Mouse (Mus musculus): ENCODE measurements around the gene Plekha5. TPM values are rescaled to one million over a fixed set of nuclear protein-coding genes. Genes with fewer than 3 reads are reported as not detected.
"Not testable (repeated sequence)": the region's sequence is repeated elsewhere in the genome, so short reads cannot be mapped to it uniquely, and the experiment has no call there.

Plekha5 gene
- polyA plus RNA-seq, 1 experiment = 19.0 TPM

GRCm38 (mm10) chr6:140601175-140601574, 177.3 kb downstream of the Plekha5 start:
- no peaks in the 10 kb centered on the region for H3K27me3 ChIP-seq (ENCODE audit: control insufficient read depth, insufficient read depth, low read length)
- H3K27ac ChIP-seq (ENCODE audit: insufficient read depth, low read depth, low read length) = no peak overlapping the region
- H3K36me3 ChIP-seq (ENCODE audit: control insufficient read depth, insufficient read depth, low read length) = no peaks in the 10 kb centered on the region; the same call in 1 of the 2 replicates
- peaks cover 9% of the 10 kb centered on the region; the same call in 1 of the 2 replicates for H3K4me1 ChIP-seq (ENCODE audit: control insufficient read depth, insufficient read depth, insufficient read length, low read length)
- WGBS = 64% methylated on average over 4 of the region's 4 CpGs
- no peak overlapping the region for H3K4me3 ChIP-seq (ENCODE audit: low read depth, low read length)
- TF ChIP-seq CTCF (IDR thresholded peaks at IDR 0.05; ENCODE audit: extremely low read depth, insufficient read length, insufficient replicate concordance, low read depth, low read length) (no peak), POLR2A (IDR thresholded peaks at IDR 0.05; ENCODE audit: low read depth, low read length) (no peak)

- TF ChIP-seq POLR2A (IDR thresholded peaks at IDR 0.05; ENCODE audit: low read depth, low read length) = no peak
- TF ChIP-seq CTCF (IDR thresholded peaks at IDR 0.05; ENCODE audit: extremely low read depth, insufficient read length, insufficient replicate concordance, low read depth, low read length) = no peak
- Histone ChIP-seq H3K4me1 (ENCODE audit: control insufficient read depth, insufficient read depth, insufficient read length, low read length) (peaks cover 9% of the 10 kb centered on the region; the same call in 1 of the 2 replicates), H3K36me3 (ENCODE audit: control insufficient read depth, insufficient read depth, low read length) (no peaks in the 10 kb centered on the region), H3K27ac (ENCODE audit: insufficient read depth, low read depth, low read length) (no peak overlapping the region), H3K27me3 (ENCODE audit: control insufficient read depth, insufficient read depth, low read length) (no peaks in the 10 kb centered on the region), H3K4me3 (ENCODE audit: low read depth, low read length) (no peak overlapping the region)
- WGBS = 56% methylated on average over 8 of the region's 8 CpGs
Observed at GRCm38 (mm10) chr6:140603228-140603944, 179.5 kb downstream of the Plekha5 start.

- H3K27me3 ChIP-seq (ENCODE audit: control insufficient read depth, insufficient read depth, low read length); H3K36me3 ChIP-seq (ENCODE audit: control insufficient read depth, insufficient read depth, low read length); H3K27ac ChIP-seq (ENCODE audit: insufficient read depth, low read depth, low read length); H3K4me3 ChIP-seq (ENCODE audit: low read depth, low read length); H3K4me1 ChIP-seq (ENCODE audit: control insufficient read depth, insufficient read depth, insufficient read length, low read length): not testable (repeated sequence)
- 92% methylated on average over 5 of the region's 5 CpGs for WGBS
Observed at GRCm38 (mm10) chr6:140605173-140605572, 181.3 kb downstream of the Plekha5 start.

- no peak overlapping the region for H3K27ac ChIP-seq (ENCODE audit: insufficient read depth, low read depth, low read length)
Observed at GRCm38 (mm10) chr6:140605732-140606131, 181.9 kb downstream of the Plekha5 start.

DNA sequence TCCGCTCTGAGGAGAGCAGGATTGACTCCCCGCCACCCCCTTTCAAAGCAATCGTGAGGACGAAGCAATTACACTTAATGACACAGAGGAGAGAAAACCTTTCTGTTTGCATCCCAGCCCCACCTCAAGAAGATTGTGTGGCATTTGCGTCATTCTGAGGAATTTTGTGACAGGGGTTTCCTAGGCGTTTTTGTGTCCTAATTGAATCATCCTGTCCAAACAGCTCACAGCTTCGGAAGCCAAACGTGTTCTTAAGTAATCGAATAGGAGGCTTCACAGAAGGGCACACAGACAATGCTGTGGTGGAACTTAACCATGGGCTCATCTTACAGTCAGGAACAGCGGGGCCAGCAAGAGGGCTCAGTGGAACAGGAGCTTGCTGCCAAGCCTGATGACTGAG, 182.7 kb downstream of the Plekha5 start:
- Histone ChIP-seq H3K27me3 (ENCODE audit: control insufficient read depth, insufficient read depth, low read length) (no peaks in the 10 kb centered on the region), H3K36me3 (ENCODE audit: control insufficient read depth, insufficient read depth, low read length) (no peaks in the 10 kb centered on the region), H3K4me3 (ENCODE audit: low read depth, low read length) (no peak overlapping the region), H3K27ac (ENCODE audit: insufficient read depth, low read depth, low read length) (no peak overlapping the region), H3K4me1 (ENCODE audit: control insufficient read depth, insufficient read depth, insufficient read length, low read length) (peaks cover 5% of the 10 kb centered on the region; the same call in 1 of the 2 replicates)
- TF ChIP-seq CTCF (IDR thresholded peaks at IDR 0.05; ENCODE audit: extremely low read depth, insufficient read length, insufficient replicate concordance, low read depth, low read length) = no peak
- TF ChIP-seq POLR2A (IDR thresholded peaks at IDR 0.05; ENCODE audit: low read depth, low read length) = no peak
- WGBS = 85% methylated on average over 10 of the region's 10 CpGs

More at GRCm38 (mm10) chr6:140605732-140606131, 181.9 kb downstream of the Plekha5 start:
- WGBS = 67% methylated on average over 3 of the region's 3 CpGs
- Histone ChIP-seq H3K4me1 (ENCODE audit: control insufficient read depth, insufficient read depth, insufficient read length, low read length) (peaks cover 5% of the 10 kb centered on the region; the same call in 1 of the 2 replicates), H3K36me3 (ENCODE audit: control insufficient read depth, insufficient read depth, low read length) (no peaks in the 10 kb centered on the region), H3K27me3 (ENCODE audit: control insufficient read depth, insufficient read depth, low read length) (no peaks in the 10 kb centered on the region), H3K4me3 (ENCODE audit: low read depth, low read length) (no peak overlapping the region)
- no peak for TF ChIP-seq CTCF (IDR thresholded peaks at IDR 0.05; ENCODE audit: extremely low read depth, insufficient read length, insufficient replicate concordance, low read depth, low read length)
- TF ChIP-seq POLR2A (IDR thresholded peaks at IDR 0.05; ENCODE audit: low read depth, low read length) = no peak

DNA sequence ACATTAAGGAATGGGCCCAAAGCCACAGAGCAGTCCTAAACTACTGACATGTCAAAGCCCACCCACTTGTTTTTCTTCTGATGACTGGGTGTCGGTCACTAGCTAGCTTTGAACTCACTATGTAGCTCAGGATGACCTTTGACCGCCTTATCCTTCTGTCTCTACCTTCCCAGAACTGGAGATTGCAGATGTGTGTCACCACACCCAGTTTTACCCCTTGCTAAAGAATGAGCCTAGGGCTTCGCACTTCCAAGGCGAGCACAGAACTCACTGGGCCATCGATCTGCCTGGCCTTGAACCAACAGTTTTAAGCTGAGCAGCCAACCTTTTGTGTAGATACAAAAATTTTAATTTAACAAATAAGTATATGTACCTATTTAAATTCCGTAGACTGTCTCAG, 184.8 kb downstream of the Plekha5 start:
- Histone ChIP-seq H3K36me3 (ENCODE audit: control insufficient read depth, insufficient read depth, low read length) (no peaks in the 10 kb centered on the region), H3K27me3 (ENCODE audit: control insufficient read depth, insufficient read depth, low read length) (no peaks in the 10 kb centered on the region), H3K4me1 (ENCODE audit: control insufficient read depth, insufficient read depth, insufficient read length, low read length) (peaks cover 5% of the 10 kb centered on the region; the same call in 1 of the 2 replicates), H3K27ac (ENCODE audit: insufficient read depth, low read depth, low read length) (no peak overlapping the region), H3K4me3 (ENCODE audit: low read depth, low read length) (no peak overlapping the region)
- TF ChIP-seq POLR2A (IDR thresholded peaks at IDR 0.05; ENCODE audit: low read depth, low read length) (no peak), CTCF (IDR thresholded peaks at IDR 0.05; ENCODE audit: extremely low read depth, insufficient read length, insufficient replicate concordance, low read depth, low read length) (no peak)
- WGBS = 54% methylated on average over 6 of the region's 6 CpGs

DNA sequence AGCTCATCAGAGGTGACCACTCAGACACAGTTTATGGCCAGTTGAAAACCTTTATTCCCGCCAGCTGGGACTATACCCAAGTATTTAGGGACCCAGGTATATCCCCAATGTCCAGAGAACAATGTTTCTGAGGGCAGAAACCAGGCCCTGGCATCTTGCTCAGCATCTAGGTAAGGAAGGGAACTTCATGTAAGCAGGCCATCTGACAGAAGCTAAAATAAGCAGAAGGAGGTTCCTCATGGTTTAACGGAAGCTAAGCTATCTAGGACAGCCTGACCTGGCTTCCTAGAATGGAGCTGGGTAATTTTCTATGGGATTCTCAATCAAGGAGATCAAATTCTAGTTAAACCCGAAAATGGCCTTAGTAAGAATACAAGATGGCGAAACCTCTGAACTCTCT, 185.7 kb downstream of the Plekha5 start:
- Histone ChIP-seq H3K4me3 (ENCODE audit: low read depth, low read length) (no peak overlapping the region), H3K4me1 (ENCODE audit: control insufficient read depth, insufficient read depth, insufficient read length, low read length) (peaks cover 5% of the 10 kb centered on the region; the same call in 1 of the 2 replicates), H3K27ac (ENCODE audit: insufficient read depth, low read depth, low read length) (no peak overlapping the region), H3K36me3 (ENCODE audit: control insufficient read depth, insufficient read depth, low read length) (no peaks in the 10 kb centered on the region), H3K27me3 (ENCODE audit: control insufficient read depth, insufficient read depth, low read length) (no peaks in the 10 kb centered on the region)
- 86% methylated on average over 4 of the region's 4 CpGs for WGBS
- TF ChIP-seq POLR2A (IDR thresholded peaks at IDR 0.05; ENCODE audit: low read depth, low read length) (no peak), CTCF (IDR thresholded peaks at IDR 0.05; ENCODE audit: extremely low read depth, insufficient read length, insufficient replicate concordance, low read depth, low read length) (no peak)
